Mouse (Mus musculus) ES-CJ7 (cell line): ENCODE measurements around the gene Sox2.

Source experiments
- DNase-seq: peaks from one replicate; pipeline ENCODE4 v3.0.0; 2011; ENCODE audit warnings: low read depth, low spot score

Gene Sox2

DNA sequence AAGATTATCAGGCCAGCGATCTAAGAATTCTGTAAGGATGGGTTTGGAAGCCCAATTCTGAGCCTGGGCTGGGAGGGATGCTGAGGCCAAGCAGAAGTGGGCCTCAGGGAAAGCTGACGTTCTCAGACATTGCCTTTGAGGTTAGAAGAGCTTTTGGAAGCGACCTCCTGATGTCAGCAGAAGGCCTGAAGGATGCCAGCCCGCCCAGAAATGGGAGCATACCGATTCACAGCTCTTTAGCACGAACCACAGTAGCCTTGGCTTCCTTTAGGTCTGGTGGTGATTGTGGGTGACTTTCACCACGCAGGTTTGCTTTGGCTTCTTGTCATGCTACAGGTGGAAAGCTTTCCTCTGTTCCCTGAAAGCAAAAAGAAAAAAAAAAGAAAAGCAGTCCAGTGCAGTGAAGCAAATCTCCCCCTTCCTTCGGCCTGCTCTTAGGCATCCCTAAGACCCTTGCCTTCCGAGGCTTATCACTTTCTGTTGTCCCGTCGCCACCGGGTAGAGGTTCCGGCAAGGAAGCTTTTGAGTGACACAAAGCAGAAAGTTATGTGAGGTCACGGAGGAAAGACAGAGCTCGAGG is 6.6 kb upstream of the Sox2 start:
- DNase-seq: no peak

DNA sequence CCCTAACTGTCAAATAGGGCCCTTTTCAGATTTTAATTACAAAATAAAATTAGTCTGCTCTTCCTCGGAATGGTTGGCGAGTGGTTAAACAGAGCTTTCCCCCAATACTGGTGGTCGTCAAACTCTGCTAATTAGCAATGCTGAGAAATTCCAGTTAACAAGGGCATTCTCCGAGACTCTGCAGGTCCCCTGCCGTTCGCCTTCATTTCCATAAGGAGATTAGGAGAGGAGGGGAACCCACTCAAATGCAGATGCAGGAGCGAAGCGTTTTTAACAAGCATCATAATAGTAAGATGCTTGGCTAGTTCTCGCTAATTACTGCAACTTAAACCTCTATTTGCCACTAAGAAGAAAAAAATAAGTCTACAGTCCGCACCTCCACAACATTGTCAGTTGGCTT is 4.0 kb upstream of the Sox2 start:
- peak; percentile 81 for DNase-seq

DNA sequence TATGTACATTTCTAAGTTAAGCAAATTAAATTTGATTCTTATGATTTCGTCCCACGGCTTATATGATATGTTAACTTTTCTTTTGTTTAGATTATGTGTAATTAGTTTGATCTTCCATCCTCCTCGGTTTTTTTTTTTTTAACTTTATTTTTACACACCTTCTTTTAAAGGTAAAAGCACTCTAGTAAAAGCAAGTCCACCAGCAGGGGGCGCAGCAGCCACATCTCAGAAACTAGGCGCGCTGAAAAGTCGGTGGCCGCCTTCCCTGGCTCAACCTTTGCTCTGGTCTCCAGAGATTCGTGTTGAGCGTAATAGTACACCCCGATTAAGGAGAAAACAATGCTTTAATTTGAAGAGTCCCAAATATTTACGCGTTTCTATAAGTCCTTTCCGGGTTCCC is 2.5 kb upstream of the Sox2 start:
- DNase-seq: peak; percentile 88

DNA sequence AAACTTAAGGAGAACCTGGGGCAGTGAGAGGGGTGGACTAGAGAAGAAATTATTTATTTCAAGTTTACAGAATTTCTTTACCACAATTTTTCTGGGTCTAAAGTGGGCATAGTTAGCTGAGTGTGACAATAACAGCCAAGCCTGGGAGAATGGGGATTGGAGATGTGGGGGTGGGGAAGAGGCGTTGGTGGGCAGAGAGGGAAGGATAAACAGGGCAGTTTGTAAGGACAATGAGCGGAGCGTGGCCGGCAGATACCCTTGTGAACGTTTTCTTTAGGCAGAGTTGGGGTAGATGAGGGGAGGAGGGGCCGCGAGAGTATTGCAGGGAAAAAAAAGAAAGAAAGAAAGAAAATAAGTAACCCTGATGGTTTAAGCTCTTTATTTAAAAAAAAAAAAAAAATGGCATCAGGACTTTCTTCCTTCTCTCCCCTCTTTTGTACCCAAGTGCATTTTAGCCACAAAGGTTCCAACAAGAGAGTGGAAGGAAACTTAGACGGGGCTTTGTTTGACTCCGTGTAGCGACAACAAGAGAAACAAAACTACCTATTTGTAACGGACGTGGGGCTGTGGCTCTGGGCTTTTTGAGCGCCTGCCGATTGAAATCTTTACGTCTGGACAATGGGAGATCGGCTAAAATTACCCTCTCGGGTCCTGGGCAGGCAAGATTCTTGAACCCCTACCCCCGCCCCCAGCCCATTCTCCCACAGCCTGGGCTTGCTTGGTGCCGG is 1.9 kb upstream of the Sox2 start:
- DNase-seq: peak; percentile 72

DNA sequence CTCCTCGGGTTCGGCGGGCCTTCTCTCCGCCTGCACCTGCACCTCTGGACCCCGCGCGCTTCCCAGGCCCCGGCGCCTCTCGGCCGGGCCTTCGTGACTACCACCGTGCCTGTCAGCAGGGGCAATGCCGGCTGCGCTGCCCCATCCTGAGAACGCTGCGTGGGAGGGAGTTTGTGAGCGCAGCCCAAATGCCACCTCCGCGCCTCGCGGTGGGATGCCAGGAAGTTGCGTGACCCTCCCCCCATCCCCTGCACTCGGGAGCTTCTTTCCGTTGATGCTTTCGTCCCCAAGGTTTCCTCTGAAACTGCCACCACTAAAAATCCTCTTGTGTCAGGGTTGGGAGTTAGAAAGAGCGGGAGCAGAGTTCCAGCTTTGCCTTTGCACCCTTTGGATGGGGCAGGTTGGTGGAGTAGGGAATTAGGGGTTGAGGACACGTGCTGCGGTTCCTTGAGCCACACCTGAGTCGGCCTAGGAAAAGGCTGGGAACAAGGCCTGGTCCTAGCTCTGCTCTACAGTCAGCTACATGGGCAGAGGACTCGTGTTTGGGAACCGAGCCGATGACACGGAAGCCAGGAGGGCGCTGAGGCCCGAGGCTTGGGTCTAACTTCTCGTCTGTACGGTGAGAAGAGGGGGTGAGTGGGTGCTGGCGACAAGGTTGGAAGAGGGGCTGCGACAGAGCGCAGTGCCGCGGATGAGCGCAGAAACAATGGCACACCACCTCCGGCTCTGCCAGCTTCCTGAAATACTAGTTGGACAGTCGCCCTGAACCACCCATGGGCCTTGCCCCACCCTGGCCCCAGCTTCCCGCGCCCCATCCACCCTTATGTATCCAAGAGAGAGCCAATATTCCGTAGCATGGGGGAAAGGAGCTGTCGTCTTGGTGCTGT is 1.1 kb upstream of the Sox2 start:
- DNase-seq: peak; percentile 79

DNA sequence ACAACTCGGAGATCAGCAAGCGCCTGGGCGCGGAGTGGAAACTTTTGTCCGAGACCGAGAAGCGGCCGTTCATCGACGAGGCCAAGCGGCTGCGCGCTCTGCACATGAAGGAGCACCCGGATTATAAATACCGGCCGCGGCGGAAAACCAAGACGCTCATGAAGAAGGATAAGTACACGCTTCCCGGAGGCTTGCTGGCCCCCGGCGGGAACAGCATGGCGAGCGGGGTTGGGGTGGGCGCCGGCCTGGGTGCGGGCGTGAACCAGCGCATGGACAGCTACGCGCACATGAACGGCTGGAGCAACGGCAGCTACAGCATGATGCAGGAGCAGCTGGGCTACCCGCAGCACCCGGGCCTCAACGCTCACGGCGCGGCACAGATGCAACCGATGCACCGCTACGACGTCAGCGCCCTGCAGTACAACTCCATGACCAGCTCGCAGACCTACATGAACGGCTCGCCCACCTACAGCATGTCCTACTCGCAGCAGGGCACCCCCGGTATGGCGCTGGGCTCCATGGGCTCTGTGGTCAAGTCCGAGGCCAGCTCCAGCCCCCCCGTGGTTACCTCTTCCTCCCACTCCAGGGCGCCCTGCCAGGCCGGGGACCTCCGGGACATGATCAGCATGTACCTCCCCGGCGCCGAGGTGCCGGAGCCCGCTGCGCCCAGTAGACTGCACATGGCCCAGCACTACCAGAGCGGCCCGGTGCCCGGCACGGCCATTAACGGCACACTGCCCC is 586 bp downstream of the Sox2 start:
- DNase-seq: peak; percentile 56

DNA sequence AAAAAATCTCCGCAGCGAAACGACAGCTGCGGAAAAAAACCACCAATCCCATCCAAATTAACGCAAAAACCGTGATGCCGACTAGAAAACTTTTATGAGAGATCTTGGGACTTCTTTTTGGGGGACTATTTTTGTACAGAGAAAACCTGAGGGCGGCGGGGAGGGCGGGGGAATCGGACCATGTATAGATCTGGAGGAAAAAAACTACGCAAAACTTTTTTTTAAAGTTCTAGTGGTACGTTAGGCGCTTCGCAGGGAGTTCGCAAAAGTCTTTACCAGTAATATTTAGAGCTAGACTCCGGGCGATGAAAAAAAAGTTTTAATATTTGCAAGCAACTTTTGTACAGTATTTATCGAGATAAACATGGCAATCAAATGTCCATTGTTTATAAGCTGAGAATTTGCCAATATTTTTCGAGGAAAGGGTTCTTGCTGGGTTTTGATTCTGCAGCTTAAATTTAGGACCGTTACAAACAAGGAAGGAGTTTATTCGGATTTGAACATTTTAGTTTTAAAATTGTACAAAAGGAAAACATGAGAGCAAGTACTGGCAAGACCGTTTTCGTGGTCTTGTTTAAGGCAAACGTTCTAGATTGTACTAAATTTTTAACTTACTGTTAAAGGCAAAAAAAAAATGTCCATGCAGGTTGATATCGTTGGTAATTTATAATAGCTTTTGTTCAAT is 1.4 kb downstream of the Sox2 start:
- DNase-seq: no peak

DNA sequence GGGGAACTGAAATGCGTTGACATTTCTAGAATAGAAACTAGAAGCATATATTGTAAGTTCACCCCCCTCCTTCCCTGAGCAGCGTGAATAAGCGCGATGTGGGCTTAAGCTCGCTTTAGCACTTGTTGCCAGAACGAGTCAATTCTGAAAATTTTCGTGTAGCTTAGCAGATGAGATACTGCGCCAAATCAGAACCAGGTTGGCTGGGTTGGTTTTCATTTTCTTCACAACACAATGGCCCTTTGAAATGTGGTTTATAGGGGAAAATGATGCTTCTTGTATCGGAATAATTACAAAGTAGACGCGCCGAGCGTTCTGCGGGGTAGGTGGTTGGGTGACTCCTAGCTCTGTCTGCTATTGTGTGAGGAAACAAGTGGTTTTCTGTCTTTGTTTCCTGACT is 2.4 kb downstream of the Sox2 start:
- no peak for DNase-seq

DNA sequence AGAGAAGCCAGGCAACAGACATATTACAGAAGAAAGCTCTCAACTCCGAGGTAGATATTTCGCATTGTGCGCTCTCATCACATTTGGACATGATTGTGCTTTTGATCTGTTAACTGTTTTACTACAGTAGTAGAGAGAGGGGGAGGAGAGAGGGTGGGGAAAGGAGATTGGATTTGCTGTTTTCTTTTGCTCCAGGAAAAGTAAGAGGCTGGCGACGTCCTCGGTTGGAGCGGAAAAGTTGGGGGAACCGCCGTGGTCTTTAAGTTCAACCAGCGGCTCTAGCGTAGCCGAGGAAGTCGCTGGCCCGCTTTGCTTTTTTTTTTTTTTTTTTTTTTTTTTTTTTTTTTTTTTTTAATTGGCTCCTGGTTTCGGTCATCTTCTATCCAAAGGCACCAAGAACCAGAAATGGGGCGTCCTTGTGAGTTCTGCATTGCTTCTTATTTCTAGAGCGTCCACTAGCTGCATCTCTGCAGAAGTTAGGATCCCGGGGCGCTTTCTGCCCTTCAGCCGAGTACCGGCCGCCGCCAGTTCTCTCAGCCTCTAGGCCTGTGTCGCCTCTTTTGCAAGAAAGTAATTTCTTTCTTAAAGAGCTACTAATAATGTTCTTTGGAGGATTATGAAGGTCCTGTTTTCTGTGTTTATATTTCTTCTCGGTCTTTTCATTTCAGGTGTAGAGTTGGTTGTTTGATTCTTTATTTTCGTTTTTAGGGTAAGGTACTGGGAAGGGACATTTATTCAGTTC is 3.2 kb downstream of the Sox2 start:
- peak; percentile 70 for DNase-seq

DNA sequence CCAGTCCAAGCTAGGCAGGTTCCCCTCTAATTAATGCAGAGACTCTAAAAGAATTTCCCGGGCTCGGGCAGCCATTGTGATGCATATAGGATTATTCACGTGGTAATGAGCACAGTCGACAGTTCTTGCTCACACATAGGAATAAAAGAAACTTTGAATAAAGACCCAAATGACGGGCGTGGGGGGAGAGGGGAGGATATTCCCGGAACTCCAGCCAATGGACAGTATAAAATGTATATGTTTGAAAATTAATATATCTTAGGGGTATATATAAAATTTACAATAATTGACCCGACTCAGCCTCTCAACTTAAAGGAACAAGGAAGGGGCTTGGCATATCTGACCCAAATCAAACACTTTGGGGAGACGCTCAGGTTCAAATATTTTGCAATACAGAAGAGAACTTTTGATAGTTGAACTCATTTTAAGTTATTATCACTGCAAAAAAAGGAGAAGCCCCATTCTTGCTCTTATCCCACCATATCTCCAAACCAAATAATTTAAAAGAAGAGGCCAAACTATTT is 3.8 kb downstream of the Sox2 start:
- DNase-seq: peak; percentile 93

DNA sequence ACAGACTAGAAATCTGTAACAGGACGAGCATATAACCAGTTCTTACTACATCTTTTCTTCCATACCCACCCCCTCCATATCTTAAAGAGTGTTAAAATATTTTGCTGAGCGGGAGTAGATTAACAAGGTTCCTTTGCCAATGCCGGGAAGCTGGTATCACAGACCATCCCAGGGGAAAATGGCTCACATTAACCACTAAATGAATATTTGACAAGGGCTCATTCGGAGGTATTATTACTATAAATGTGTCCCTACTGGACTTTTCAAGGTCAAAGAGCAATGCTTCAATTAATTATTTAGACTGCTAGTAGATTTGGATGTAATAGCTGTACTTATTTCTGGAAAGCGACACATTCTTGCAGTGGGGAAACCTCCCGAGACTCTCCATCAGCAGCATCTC is 4.6 kb downstream of the Sox2 start:
- DNase-seq: no peak

DNA sequence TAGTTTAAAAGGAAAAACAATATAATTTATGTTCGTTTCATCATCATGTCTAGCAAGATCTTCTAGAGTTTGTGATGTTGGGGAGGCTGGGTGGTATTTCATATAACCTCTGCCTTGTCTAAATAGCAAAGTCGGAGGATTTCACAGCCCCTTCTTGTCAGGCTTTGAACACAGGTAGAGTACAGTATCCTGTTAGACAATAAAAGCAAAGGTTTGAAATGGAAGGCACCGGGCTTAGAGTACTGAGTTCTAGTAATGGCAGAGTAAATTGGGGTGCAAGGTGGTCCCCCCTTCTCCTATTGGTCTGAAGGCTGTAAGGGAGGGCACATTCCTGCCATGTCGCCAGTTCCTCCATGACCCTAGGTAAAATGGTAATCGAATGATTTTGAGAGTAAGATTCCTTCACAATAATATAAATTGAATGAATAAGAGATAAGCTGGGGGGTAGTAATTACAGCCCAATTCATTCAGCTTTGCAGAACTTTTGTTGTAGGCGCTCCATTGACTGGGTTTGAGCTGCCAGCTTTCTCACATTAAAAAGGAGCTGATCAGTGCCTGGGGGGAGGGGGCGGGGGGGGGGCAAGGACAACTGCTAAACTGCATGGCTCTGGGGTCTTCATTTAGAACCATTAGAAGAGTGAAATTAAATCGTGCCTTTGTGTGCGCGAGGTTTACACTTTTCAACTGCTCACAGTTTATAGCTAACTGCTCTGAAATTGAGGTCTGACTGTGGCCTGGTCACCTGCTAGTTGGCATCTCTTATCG is 5.3 kb downstream of the Sox2 start:
- DNase-seq: no peak

DNA sequence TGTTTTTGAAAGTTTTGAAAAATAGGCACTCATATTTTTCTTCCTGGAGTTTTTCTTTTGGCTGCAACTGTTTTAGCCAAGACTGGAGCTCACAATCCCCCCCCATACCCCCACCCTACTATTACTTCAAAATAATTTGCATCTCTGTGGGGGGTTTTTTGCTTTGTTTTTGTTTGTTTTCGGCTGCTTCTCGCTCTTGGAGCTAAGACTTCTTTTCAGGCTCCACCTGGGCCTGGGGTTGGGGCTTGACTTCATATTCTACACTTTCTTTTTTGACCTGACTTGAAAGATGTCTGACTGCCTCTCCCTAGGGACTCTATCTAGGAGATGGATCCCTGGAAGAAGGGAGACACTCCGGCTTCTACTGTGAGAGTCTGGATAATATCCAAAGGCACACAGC is 5.9 kb downstream of the Sox2 start:
- no peak for DNase-seq

DNA sequence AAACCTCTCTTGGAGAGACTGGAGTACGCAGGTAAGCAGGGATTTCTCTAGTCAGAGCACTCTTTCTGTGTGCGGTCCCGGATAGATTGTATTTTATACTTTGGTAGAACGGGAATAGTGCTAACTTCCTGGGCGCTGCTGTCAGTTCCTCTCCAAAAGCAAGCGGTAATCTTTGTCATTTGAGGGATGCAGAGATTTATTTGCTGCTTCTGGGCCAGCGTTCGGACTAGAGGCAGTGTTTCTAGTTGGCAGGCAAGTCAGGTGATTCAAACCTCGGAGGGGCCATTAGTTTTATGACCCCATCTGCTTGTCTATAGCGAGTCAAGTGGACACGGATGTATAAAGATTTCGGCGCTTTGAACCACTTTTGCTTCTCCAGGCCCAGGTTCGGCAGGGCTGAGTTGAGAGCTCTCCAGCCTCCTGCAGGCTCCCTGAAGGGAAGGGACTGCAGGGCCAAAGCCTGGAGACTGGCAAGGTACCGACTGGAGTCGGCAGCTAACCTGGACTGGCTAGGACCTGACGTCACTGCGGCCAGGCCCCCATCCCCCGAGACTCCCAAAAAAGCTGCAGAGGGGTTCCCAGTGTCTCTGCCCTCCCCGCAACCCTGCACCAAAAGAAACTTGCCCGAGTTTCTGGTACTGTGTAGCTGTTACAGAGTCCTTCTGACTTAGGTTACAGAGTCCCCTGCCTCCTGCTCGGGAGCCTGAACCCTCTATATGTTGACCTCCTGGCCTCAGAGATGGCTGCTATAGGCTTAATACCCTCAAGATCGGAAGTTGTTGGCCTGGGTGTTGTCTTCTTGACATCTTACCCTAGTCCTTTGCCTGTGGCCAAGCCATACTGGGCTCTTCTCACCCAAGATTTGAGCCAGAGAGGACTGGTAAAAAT is 6.9 kb downstream of the Sox2 start:
- DNase-seq: no peak

DNA sequence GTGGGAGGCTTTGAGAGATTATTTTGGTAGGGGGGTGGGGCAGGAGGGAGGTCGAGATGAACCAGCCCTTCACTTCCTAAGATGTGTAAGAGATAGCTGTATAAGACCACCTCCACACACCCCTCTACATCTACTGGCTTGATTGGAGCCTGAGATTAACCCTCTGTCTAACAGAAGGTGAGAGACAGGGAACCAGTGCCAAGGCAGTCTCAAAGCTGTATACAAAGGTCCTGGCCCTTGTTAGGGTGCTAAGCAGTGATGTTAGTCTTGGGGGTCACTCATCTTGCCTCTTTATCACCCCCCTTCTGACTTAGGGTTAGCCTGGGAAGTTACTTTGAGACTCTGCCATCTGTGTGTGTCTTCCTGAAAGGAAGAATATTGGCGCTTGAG is 7.5 kb downstream of the Sox2 start:
- DNase-seq: no peak

DNA sequence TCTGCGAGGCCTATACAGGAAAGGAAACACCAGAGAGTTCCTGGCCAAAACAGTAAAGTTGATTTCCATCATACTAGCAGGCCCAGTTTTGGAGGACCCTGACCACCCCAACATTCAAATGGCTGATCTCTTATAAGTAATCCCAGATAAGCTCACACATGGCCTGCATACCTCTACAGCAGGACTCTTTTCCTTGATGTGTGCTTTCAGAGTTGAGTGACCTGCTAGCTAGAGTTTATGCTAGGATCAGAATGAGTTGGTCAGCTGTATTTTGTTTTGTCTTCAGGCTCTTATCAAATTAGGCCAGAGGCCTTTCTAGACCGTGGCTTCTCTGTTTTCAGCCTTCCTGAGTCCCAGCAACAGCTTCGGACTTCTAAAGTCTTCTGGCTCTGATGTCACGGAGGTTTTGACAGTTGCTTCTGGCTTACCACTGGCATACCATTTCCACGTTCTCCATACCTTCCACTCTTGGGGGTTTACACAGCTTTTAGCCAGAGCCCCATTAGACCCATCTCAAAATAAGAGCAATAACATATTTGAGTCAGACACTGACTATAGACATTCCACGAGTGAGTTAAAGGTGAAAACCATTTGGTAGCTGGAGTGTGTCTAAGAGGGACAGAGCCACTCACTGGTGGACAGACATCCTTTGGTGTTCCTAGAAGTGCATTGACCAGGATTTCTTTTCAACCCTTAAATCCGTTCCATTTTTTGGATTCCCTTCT is 8.2 kb downstream of the Sox2 start:
- DNase-seq: no peak

DNA sequence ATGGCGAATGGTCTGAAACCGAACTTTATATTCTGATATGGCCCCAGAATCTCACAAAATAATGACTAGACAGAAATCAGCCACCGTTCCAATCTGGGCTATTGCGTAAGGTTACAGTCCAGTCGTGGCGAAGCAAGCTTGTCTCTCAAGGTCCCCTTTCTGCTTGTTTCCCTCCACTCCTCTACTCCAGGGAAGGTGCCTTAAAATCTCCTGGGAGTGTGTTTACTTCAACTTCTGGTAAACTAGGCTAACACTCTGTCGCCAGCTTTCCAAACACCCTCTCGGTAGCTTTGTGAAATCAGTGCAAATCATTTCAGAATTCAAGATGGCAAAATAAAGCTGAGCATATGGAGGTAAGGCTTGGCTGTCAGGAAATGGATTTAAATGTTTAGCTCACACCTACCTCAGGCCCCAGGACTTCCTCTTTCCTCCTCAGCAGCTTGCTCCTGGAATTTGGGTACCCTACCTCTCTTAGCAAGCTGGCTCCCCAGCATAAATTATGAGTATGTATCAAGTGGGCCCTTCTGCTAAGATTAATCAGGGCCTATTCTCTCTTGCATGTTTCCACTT is 8.8 kb downstream of the Sox2 start:
- DNase-seq: no peak

DNA sequence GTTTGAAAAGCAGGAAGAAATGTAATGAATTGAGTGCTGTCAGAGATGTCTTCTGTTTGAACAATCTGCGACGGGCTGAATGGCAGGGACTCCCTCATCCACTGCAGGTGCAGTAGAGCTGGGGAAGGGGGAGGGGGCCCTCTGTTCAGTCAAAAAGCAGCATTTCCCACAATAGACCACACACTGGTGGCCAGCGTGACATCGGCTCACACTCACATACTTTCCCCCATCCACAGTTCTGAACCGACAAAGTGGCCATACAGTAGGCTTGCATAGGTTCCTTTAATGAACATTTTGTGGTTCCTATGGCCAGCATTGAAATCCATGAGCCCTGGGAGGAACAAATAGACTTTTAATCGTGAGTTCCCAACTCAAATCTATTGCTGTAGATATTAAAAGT is 9.7 kb downstream of the Sox2 start:
- DNase-seq: no peak
